Mouse (Mus musculus): ENCODE data around the gene Arhgef12. TPM values are rescaled to one million over a fixed set of nuclear protein-coding genes. Genes with fewer than 3 reads are reported as not detected.
"Not testable (repeated sequence)": the region's sequence is repeated elsewhere in the genome, so short reads cannot be mapped to it uniquely, and the experiment has no call there.

The Arhgef12 gene
- polyA plus RNA-seq, 1 experiment from 2014 or later = 9.2 TPM

DNA sequence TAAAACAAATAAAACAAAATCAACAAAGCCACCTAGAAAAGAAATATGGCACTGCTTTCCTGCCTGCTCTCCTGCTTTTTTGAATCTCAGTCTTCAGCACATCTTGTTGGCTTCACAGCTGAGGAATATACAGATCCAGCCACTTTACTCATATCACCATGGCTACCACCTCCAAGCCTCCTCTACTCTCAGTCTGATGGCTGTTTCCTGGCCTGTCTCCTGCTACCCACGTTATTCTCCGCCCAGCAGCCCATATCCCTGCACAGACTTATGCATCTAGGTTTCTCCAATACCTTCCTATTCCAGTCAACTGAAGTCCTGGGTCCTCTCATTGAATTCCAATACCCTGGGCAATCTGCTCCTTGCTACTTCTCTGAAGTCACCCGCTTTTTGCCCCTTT is 26.5 kb upstream of the Arhgef12 start:
- Histone ChIP-seq H3K4me2 (no peak overlapping the region), H3K9ac (ENCODE audit: low read length) (no peak overlapping the region), H3K36me3 (ENCODE audit: control insufficient read depth, insufficient read depth, low read length) (no peaks in the 10 kb centered on the region), H3K4me3 (ENCODE audit: low read depth, low read length) (no peak overlapping the region), H3K9me3 (ENCODE audit: control insufficient read depth, low read length) (no peaks in the 10 kb centered on the region), H3K27ac (ENCODE audit: low read depth, low read length) (no peak overlapping the region), H3K4me1 (ENCODE audit: control insufficient read depth, insufficient read depth, low read length) (no peaks in the 10 kb centered on the region), H3K27me3 (ENCODE audit: control insufficient read depth, insufficient read depth, low read length) (no peaks in the 10 kb centered on the region)
- 84% methylated on average over 3 of the region's 3 CpGs for WGBS
- ATAC-seq (ENCODE audit: low FRiP score) (no peak), DNase-seq (ENCODE audit: low spot score, missing footprints) (no peak)

DNA sequence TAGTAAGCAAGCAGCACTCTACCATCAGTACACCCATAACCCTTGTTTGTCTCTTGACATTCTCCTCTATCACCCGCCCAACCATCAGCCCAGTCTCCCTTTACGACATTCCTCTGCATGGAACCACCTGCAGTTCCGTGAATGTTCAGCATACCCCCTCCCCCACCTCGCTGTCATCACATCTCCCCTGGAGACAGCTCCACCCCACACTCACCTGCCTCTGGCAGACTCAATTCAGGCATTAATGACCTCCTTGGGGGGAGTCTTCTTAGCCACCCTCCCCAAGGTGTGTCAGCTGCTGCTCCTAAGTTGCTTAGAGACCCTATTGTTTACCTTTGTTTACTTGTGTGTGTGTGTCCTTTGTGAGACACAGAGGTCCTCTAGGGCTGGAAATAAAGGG is 25.3 kb upstream of the Arhgef12 start:
- Histone ChIP-seq H3K27me3 (ENCODE audit: control insufficient read depth, insufficient read depth, low read length) (no peaks in the 10 kb centered on the region), H3K36me3 (ENCODE audit: control insufficient read depth, insufficient read depth, low read length) (no peaks in the 10 kb centered on the region), H3K9ac (ENCODE audit: low read length) (no peak overlapping the region), H3K9me3 (ENCODE audit: control insufficient read depth, low read length) (no peaks in the 10 kb centered on the region), H3K4me1 (ENCODE audit: control insufficient read depth, insufficient read depth, low read length) (no peaks in the 10 kb centered on the region), H3K4me3 (ENCODE audit: low read depth, low read length) (no peak overlapping the region), H3K4me2 (no peak overlapping the region), H3K27ac (ENCODE audit: low read depth, low read length) (no peak overlapping the region)
- no peak for ATAC-seq (ENCODE audit: low FRiP score)
- WGBS = 37% methylated on average over 4 of the region's 4 CpGs
- no peak for DNase-seq (ENCODE audit: low spot score, missing footprints)

DNA sequence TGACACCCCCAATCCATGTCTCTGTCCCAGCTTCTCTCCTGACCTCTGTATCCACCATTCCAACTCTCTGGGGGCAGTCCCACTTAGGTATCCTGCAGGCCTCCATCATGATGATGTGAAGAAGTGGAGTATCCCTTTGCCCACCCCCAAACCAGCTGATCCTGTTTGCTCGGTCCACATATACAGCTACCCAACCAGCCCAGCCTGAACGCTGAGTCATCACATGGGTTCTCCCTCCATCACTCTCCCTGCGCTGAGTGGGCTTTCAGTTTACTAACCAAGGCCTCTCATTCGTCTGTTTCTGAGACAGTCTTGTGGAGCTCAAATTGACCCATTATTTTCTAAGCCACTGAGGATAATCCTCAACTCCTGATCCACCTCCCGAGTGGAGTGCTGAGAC is 24.9 kb upstream of the Arhgef12 start:
- Histone ChIP-seq H3K4me2 (no peak overlapping the region), H3K4me3 (ENCODE audit: low read depth, low read length) (no peak overlapping the region), H3K9ac (ENCODE audit: low read length) (no peak overlapping the region), H3K4me1 (ENCODE audit: control insufficient read depth, insufficient read depth, low read length) (no peaks in the 10 kb centered on the region), H3K36me3 (ENCODE audit: control insufficient read depth, insufficient read depth, low read length) (no peaks in the 10 kb centered on the region), H3K27ac (ENCODE audit: low read depth, low read length) (no peak overlapping the region), H3K9me3 (ENCODE audit: control insufficient read depth, low read length) (no peaks in the 10 kb centered on the region), H3K27me3 (ENCODE audit: control insufficient read depth, insufficient read depth, low read length) (no peaks in the 10 kb centered on the region)
- WGBS = 76% methylated on average over 5 of the region's 5 CpGs
- ATAC-seq (ENCODE audit: low FRiP score) (no peak), DNase-seq (ENCODE audit: low spot score, missing footprints) (no peak)

DNA sequence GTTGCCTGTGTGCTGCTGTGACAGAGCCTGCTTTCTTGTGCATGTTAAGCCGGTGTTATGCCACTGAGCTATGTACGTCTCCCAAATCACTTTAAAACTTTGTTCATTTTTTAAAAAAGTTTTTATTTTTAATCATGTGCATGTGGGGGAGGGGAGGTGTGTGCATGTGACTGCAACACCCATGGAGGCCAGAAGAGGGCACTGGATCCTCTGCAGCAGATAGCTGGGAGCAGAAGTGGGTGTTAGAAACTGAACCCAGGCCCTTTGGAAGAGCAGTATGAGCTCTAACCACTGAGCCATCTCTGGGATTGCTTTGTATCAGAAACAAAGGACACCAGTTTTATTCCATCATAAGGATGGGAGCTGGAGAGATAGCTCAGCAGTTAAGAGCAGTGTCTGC is 23.6 kb upstream of the Arhgef12 start:
- DNase-seq (ENCODE audit: low spot score, missing footprints) = no peak
- Histone ChIP-seq H3K9me3 (ENCODE audit: control insufficient read depth, low read length) (no peaks in the 10 kb centered on the region), H3K27me3 (ENCODE audit: control insufficient read depth, insufficient read depth, low read length) (no peaks in the 10 kb centered on the region), H3K4me2 (no peak overlapping the region), H3K27ac (ENCODE audit: low read depth, low read length) (no peak overlapping the region), H3K4me1 (ENCODE audit: control insufficient read depth, insufficient read depth, low read length) (no peaks in the 10 kb centered on the region), H3K36me3 (ENCODE audit: control insufficient read depth, insufficient read depth, low read length) (no peaks in the 10 kb centered on the region), H3K9ac (ENCODE audit: low read length) (no peak overlapping the region), H3K4me3 (ENCODE audit: low read depth, low read length) (no peak overlapping the region)
- 93% methylated on average over 2 of the region's 2 CpGs for WGBS
- no peak for ATAC-seq (ENCODE audit: low FRiP score)

DNA sequence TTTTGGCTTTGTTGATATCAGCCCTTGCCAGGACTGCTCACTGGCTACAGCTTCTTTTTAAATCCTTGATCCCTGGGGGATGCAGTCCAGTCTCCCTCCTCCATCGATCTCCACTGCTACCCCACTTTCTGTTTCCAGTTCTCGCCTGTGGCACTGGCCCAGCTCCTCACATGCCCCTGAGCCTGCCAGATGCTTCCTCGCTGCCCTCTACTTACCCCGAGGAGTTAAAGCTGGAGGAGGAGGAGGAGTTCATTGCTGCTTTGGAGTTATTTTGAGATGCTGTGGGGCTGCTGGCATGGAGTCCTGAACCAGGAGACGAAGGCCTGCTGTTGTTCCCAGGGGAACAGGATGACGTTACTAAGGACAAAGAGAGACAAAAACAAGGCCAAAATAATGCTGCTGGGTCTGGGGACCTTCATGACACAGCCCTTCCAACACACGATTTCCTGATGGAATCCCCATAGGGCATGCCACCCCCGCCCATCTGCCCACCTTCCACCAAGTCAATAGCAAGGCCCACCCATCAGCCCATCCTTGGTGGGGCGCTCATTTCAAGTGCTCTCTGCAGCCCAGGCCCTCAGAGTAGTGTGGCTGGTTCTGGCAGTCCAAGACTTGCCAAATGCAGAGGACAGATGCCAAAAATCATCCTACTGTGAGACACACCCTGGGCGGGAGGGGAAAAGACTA is 20.2 kb upstream of the Arhgef12 start:
- WGBS = 72% methylated on average over 10 of the region's 10 CpGs
- no peak overlapping the region for H3K4me2 ChIP-seq
- DNase-seq (ENCODE audit: low spot score, missing footprints) = no peak
- no peaks in the 10 kb centered on the region for H3K9me3 ChIP-seq (ENCODE audit: control insufficient read depth, low read length)
- H3K9ac ChIP-seq (ENCODE audit: low read length) = no peak overlapping the region
- no peak overlapping the region for H3K27ac ChIP-seq (ENCODE audit: low read depth, low read length)
- no peaks in the 10 kb centered on the region for H3K4me1 ChIP-seq (ENCODE audit: control insufficient read depth, insufficient read depth, low read length)
- no peak overlapping the region for H3K4me3 ChIP-seq (ENCODE audit: low read depth, low read length)
- no peaks in the 10 kb centered on the region for H3K27me3 ChIP-seq (ENCODE audit: control insufficient read depth, insufficient read depth, low read length)
- H3K36me3 ChIP-seq (ENCODE audit: control insufficient read depth, insufficient read depth, low read length) = no peaks in the 10 kb centered on the region
- ATAC-seq (ENCODE audit: low FRiP score) = no peak

DNA sequence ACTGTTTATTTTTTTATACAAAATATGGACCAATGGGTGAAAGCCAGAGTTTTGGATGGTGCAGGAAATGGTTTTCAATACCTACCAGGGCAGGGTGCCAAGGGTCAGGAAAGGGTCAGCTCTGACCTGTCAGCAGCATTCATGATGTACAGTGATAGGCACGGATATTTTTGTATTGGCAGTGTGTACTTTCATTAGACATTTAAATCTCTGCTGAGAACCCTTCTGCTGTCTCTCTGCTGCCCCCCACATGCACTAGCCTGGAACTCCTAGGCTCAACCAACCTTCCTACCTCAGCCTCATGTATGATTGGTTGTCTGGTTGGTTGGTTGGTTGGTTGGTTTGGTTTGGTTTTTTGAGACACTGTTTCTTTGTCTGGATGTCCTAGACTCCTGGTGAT is 15.3 kb upstream of the Arhgef12 start:
- Histone ChIP-seq H3K27me3 (ENCODE audit: control insufficient read depth, insufficient read depth, low read length) (no peaks in the 10 kb centered on the region), H3K9me3 (ENCODE audit: control insufficient read depth, low read length) (no peaks in the 10 kb centered on the region), H3K4me2 (no peak overlapping the region), H3K9ac (ENCODE audit: low read length) (no peak overlapping the region), H3K4me1 (ENCODE audit: control insufficient read depth, insufficient read depth, low read length) (no peaks in the 10 kb centered on the region), H3K4me3 (ENCODE audit: low read depth, low read length) (no peak overlapping the region), H3K36me3 (ENCODE audit: control insufficient read depth, insufficient read depth, low read length) (no peaks in the 10 kb centered on the region), H3K27ac (ENCODE audit: low read depth, low read length) (no peak overlapping the region)
- WGBS = 35% methylated on average over 1 of the region's 1 CpGs
- no peak for DNase-seq (ENCODE audit: low spot score, missing footprints)
- no peak for ATAC-seq (ENCODE audit: low FRiP score)

DNA sequence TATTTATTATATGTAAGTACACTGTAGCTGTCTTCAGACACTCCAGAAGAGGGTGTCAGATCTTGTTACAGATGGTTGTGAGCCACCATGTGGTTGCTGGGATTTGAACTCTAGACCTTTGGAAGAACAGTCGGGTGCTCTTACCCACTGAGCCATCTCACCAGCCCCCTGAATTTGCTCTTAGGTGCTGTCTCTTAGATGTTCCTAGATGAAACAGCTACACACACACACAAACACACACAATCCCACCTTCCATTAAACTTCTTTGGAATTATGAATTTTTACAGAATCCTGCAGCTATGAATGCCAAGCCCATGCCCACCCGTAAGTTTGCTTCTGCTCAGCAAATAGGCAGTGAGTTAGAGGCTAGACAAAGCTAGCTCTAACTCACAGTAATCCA is 14.9 kb upstream of the Arhgef12 start:
- not testable (repeated sequence) for ATAC-seq (ENCODE audit: low FRiP score); H3K9me3 ChIP-seq (ENCODE audit: control insufficient read depth, low read length); DNase-seq (ENCODE audit: low spot score, missing footprints); H3K4me3 ChIP-seq (ENCODE audit: low read depth, low read length); H3K27ac ChIP-seq (ENCODE audit: low read depth, low read length); H3K9ac ChIP-seq (ENCODE audit: low read length); H3K4me2 ChIP-seq; H3K36me3 ChIP-seq (ENCODE audit: control insufficient read depth, insufficient read depth, low read length); H3K27me3 ChIP-seq (ENCODE audit: control insufficient read depth, insufficient read depth, low read length); H3K4me1 ChIP-seq (ENCODE audit: control insufficient read depth, insufficient read depth, low read length)
- 86% methylated on average over 2 of the region's 2 CpGs for WGBS

DNA sequence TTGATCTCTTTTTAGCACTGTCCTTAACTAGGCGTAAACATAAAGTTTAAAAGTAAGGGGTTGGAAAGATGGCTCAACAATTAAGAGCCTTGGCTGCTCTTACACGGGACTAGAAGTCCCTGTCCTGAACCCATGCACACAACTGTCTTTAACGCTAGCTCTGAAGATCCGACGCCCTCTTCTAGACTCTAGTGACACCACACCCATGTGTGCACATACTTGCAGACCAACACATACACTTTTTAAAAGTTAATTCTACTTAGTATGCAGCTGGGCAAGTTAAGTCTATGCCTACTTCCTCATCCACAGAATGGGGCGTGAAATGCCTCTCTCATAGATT is 9.9 kb upstream of the Arhgef12 start:
- H3K9ac ChIP-seq (ENCODE audit: low read length) = no peak overlapping the region

DNA sequence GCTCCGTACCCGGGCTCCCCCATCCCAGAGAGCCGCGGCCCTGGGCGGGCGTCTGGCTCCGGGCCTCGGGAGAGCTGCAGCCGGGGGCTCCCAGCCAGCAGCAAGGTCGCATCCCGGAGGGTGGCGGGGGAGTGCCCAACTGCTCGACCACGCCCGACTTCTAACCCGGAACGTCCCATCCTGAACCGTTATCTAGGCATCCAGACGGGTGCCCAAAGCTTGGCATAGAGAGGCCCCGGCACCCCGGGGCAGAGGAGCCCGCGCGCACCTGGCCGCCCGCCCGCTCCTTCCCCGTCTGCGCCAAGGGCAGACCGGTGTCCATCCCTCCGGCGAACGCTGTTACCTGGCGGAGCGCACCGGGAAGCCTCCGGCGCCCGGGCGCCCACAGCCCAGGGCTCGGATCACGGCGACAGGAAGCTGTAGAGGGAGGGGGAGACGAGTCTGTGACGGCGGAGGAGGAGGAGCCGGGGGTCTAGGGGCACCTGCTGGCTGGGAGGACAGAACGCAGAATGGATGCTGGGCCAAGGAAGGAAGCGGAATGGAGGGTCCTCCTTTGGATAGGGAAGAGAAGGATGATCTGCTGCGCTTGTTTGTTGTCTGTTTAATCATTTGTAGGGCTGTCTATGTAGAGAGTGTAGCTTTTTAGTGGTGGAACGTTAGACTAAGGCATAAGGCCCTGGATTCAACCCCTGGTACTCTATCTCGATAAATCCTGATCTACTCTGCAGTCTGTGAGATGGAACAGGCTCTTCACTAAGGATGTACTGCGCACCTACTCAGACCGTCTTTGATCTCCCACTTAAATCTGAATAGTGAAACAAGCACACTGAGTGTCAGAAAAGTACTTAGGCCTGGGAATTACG is 9.3 kb upstream of the Arhgef12 start, which contains the start of gene Tmem136:
Tmem136 (minus strand) TSS at position 437 of the 863 bp plus-strand sequence.
- no peaks in the 10 kb centered on the region; the same call in 1 of the 2 replicates for H3K36me3 ChIP-seq (ENCODE audit: control insufficient read depth, insufficient read depth, low read length)
- peak within 1 kb of the TSS; percentile 91 for H3K4me3 ChIP-seq (ENCODE audit: low read depth, low read length)
- WGBS = 3% methylated on average over 55 of the region's 55 CpGs
- no peak within 1 kb of the TSS; the same call in 1 of the 2 replicates for H3K27ac ChIP-seq (ENCODE audit: low read depth, low read length)
- peaks cover 5% of the 10 kb centered on the region for H3K4me1 ChIP-seq (ENCODE audit: control insufficient read depth, insufficient read depth, low read length)
- H3K27me3 ChIP-seq (ENCODE audit: control insufficient read depth, insufficient read depth, low read length) = no peaks in the 10 kb centered on the region
- ATAC-seq (ENCODE audit: low FRiP score) (peak; percentile 95), DNase-seq (ENCODE audit: low spot score, missing footprints) (peak; percentile 95)
- peak within 1 kb of the TSS; percentile 80 for H3K4me2 ChIP-seq
- H3K9ac ChIP-seq (ENCODE audit: low read length) = peak within 1 kb of the TSS; percentile 90
- H3K9me3 ChIP-seq (ENCODE audit: control insufficient read depth, low read length) = no peaks in the 10 kb centered on the region

More for the DNA sequence above, 9.9 kb upstream of the Arhgef12 start:
- Histone ChIP-seq H3K27me3 (ENCODE audit: control insufficient read depth, insufficient read depth, low read length) (no peaks in the 10 kb centered on the region), H3K36me3 (ENCODE audit: control insufficient read depth, insufficient read depth, low read length) (no peaks in the 10 kb centered on the region), H3K9me3 (ENCODE audit: control insufficient read depth, low read length) (no peaks in the 10 kb centered on the region), H3K4me1 (ENCODE audit: control insufficient read depth, insufficient read depth, low read length) (peaks cover 5% of the 10 kb centered on the region), H3K4me3 (ENCODE audit: low read depth, low read length) (no peak overlapping the region), H3K4me2 (no peak overlapping the region), H3K27ac (ENCODE audit: low read depth, low read length) (no peak overlapping the region)
- ATAC-seq (ENCODE audit: low FRiP score) (no peak), DNase-seq (ENCODE audit: low spot score, missing footprints) (no peak)
- WGBS = 80% methylated on average over 6 of the region's 6 CpGs

Data from midbrain, embryonic 11.5 days (tissue).